ENCODE assay signal across 8 mouse cellular contexts in the genomic region with DNA sequence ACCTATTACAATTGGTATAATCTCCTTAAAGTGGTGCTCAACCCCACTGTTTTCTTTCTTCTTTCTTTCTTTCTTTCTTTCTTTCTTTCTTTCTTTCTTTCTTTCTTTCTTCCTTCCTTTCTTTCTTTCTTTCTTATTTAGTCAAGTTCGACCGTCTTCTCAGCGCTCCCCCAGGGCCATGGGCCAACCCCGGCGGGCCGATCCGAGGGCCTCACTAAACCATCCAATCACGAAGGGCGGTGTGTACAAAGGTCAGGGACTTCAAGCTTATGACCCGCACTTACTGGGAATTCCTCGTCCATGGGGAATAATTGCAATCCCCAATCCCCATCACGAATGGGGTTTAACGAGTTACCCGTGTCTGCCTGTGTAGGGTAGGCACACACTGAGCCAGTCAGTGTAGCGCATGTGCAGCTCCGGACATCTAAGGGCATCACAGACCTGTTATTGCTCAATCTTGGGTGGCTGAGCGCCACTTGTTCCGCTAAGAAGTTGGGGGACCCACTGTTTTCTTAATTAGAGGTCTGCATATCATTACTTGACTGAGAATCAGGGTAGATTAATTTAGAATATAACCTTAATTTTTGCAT. TPM values are rescaled to one million over a fixed set of nuclear protein-coding genes. Genes with fewer than 3 reads are reported as not detected.
DNase-seq lines count a peak whose midpoint lies in the region; ATAC-seq and TF ChIP-seq lines count a peak whose summit lies in the region.

No protein-coding gene starts in this region.

- H3K27me3 ChIP-seq in intestine, embryonic 14.5 days (replicated peaks; ENCODE audit: control insufficient read depth, insufficient read depth, low read length) = no peaks in the 10 kb centered on the region
- H3K27me3 ChIP-seq in lung, embryonic 14.5 days (ENCODE audit: insufficient read depth, low read length) = no peaks in the 10 kb centered on the region

- no peak overlapping the region for H3K4me3 ChIP-seq in intestine, embryonic 14.5 days (ENCODE audit: low read depth, low read length)
- no peak overlapping the region for H3K4me3 ChIP-seq in lung, embryonic 14.5 days (ENCODE audit: low read depth, low read length)

- H3K9ac ChIP-seq in intestine, embryonic 14.5 days (ENCODE audit: low read length) = no peak overlapping the region
- no peak overlapping the region for H3K9ac ChIP-seq in lung, embryonic 14.5 days

- ATAC-seq in intestine, embryonic 14.5 days (replicated peaks; ENCODE audit: low FRiP score, low TSS enrichment, low read depth) = peak; percentile 100
- ATAC-seq in lung, embryonic 14.5 days (ENCODE audit: insufficient read depth) = peak; percentile 100

- DNase-seq in right cerebral cortex, postnatal 10 days (ENCODE audit: low spot score in 2 of 2) = peak; percentile 31 to 72
- DNase-seq in right cerebral cortex, postnatal 36 days (ENCODE audit: low spot score in 2 of 2) = no peak
- DNase-seq in cerebellum, adult 8-10 months = peak; percentile 22
- peak; percentile 100 for DNase-seq in forelimb bud, embryonic 11.5 days (ENCODE audit: low read depth, low spot score)
- DNase-seq in intestine, embryonic 14.5 days (ENCODE audit: low spot score) = peak; percentile 100
- DNase-seq in lung, embryonic 14.5 days = peak; percentile 97
- peak; percentile 36 for DNase-seq in ovary, postnatal 14 days (ENCODE audit: low spot score)
- DNase-seq in thymus, postnatal 4 days = peak; percentile 90

- H3K4me2 ChIP-seq in intestine, embryonic 14.5 days (ENCODE audit: low read length) = no peak overlapping the region
- H3K4me2 ChIP-seq in lung, embryonic 14.5 days = no peak overlapping the region

- TF ChIP-seq CTCF in lung, embryonic 14.5 days (IDR thresholded peaks at IDR 0.05; ENCODE audit: low read depth) = no peak

- 0 out of 2 replicates have a peak, but pooled peaks cover 5% of the 10 kb centered on the region for H3K9me3 ChIP-seq in intestine, embryonic 14.5 days (ENCODE audit: control insufficient read depth, low read length)
- peaks cover 4% of the 10 kb centered on the region; the same call in 1 of the 2 replicates for H3K9me3 ChIP-seq in lung, embryonic 14.5 days (ENCODE audit: low read depth, low read length)

- H3K27ac ChIP-seq in intestine, embryonic 14.5 days (ENCODE audit: low read depth) = no peak overlapping the region
- no peak overlapping the region for H3K27ac ChIP-seq in lung, embryonic 14.5 days (ENCODE audit: low read depth)

- WGBS in intestine, embryonic 14.5 days = 69% methylated on average over 18 of the region's 18 CpGs
- WGBS in lung, embryonic 14.5 days = 65% methylated on average over 18 of the region's 18 CpGs

- no peaks in the 10 kb centered on the region for H3K4me1 ChIP-seq in intestine, embryonic 14.5 days (replicated peaks; ENCODE audit: control insufficient read depth, insufficient read depth, low read length)
- H3K4me1 ChIP-seq in lung, embryonic 14.5 days (ENCODE audit: insufficient read depth) = no peaks in the 10 kb centered on the region

- H3K36me3 ChIP-seq in intestine, embryonic 14.5 days (ENCODE audit: control insufficient read depth, insufficient read depth, low read length) = no peaks in the 10 kb centered on the region
- H3K36me3 ChIP-seq in lung, embryonic 14.5 days (ENCODE audit: insufficient read depth) = no peaks in the 10 kb centered on the region

RNA-seq across cellular contexts. Expression of gene Cd209a, which starts 5.6 kb away (rescaled TPM):
- not detected in 2 replicates for polyA plus RNA-seq in intestine, embryonic 14.5 days (2014; fragmentation: Nextera tagmentation; extraction: Ambion mirVana)
- 0.38 TPM in 2 replicates for polyA plus RNA-seq in lung, embryonic 14.5 days (2014; fragmentation: Nextera tagmentation; extraction: Ambion mirVana)

RNA-seq across cellular contexts. Expression of gene Clec4g, which starts 33.9 kb away (rescaled TPM):
- polyA plus RNA-seq in intestine, embryonic 14.5 days (2014; fragmentation: Nextera tagmentation; extraction: Ambion mirVana) = not detected in 2 replicates
- polyA plus RNA-seq in lung, embryonic 14.5 days (2014; fragmentation: Nextera tagmentation; extraction: Ambion mirVana) = 0.66 TPM in 1 of 2 replicates, not detected in the other

Comparison
In these comparisons a context has a peak if more than half of its experiments do, and no peak if none do; other contexts are left out.
1. DNase-seq: peak in right cerebral cortex, postnatal 10 days (2 of 2), cerebellum, adult 8-10 months (single experiment), forelimb bud, embryonic 11.5 days (single experiment), intestine, embryonic 14.5 days (single experiment), lung, embryonic 14.5 days (single experiment), ovary, postnatal 14 days (single experiment) and thymus, postnatal 4 days (single experiment); none in right cerebral cortex, postnatal 36 days (0 of 2).